In genomic region chr16:24258991-24259390, GRCm38 (mm10) we compare ENCODE assay signal across 18 mouse cellular contexts.
A peak's percentile ranks its signal among the peaks of the same experiment; 100 is the strongest.
DNase-seq lines count a peak whose midpoint lies in the region.
"Had no signal": no experiment of that assay in that cellular context is flagged by ENCODE, and none has a peak within 500 bp of the region (broad histone marks: within the 10 kb centered on the region; RNA-seq: fewer than 3 reads in every experiment).

No protein-coding gene starts in this region.

- no peaks in the 10 kb centered on the region for H3K36me3 ChIP-seq in limb, embryonic 10.5 days
- H3K36me3 ChIP-seq: G1E had no signal

- no peaks in the 10 kb centered on the region for H3K9me3 ChIP-seq in limb, embryonic 10.5 days (replicated peaks)

- no peak overlapping the region for H3K27ac ChIP-seq in limb, embryonic 10.5 days

- 42% methylated on average over 1 of the region's 1 CpGs for WGBS in limb, embryonic 10.5 days

- H3K4me1 ChIP-seq in limb, embryonic 10.5 days: no peaks in the 10 kb centered on the region

- peak; percentile 51 for DNase-seq in 3T3-L1 (ENCODE audit: low read depth, low spot score)
- DNase-seq in 416B (ENCODE audit: low read depth): peak; percentile 51
- no peak for DNase-seq in limb, embryonic 10.5 days (ENCODE audit: low spot score)
- DNase-seq in thymus, postnatal 4 days: no peak
- DNase-seq: adrenal gland, adult 2 months; adrenal gland, adult 8-10 months; adrenal gland, postnatal 10 days; adrenal gland, postnatal 14 days; adrenal gland, postnatal 25 days; adrenal gland, postnatal 36 days; B cell, adult 2 months; cerebellum, adult 11 months; cerebellum, adult 11-12 months; cerebellum, adult 18-20 months; cerebellum, adult 2 months; cerebellum, adult 8-10 months had no signal

- H3K27me3 ChIP-seq in limb, embryonic 10.5 days (ENCODE audit: low read depth, poor library complexity, severe bottlenecking): no peaks in the 10 kb centered on the region
- H3K27me3 ChIP-seq: Patski had no signal

- no peak overlapping the region for H3K4me3 ChIP-seq in limb, embryonic 10.5 days

Comparison
In these comparisons a context has a peak if more than half of its experiments do, and no peak if none do; other contexts are left out.
1. DNase-seq: peak in 3T3-L1 (single experiment) and 416B (single experiment); none in limb, embryonic 10.5 days (single experiment) and thymus, postnatal 4 days (single experiment).